Mouse (Mus musculus): ENCODE measurements around the gene Etv6. TPM values are rescaled to one million over a fixed set of nuclear protein-coding genes. Genes with fewer than 3 reads are reported as not detected.

Gene Etv6
- total and polyA plus RNA-seq, 2 experiments from 2014 or later, result 3.0 to 7.1 TPM

DNA sequence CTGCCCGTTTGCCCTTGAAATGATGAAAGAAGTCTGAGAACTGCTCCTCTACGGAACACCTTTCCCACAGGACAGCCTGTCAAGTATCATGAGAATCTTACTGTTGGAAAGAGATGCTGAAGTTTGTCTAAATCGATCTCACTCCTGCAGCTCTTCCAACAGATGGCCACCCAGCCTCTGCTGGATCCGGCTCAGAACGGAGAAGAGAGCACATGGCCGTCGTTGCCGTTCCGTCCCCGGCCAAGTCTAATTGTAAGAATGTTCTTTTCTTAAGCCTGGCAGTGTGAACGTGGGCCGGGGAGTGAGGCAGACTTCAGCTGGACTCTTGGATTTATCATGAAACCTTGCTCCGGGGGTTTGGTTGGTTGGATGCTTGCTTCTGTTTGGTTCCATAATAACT, 281.9 kb downstream of the Etv6 start:
- TF ChIP-seq CTCF (IDR thresholded peaks at IDR 0.05; ENCODE audit: low read depth), result no peak

More for the DNA sequence above, 281.9 kb downstream of the Etv6 start:
- ATAC-seq (peak; percentile 74), DNase-seq (peak; percentile 67)
- H3K4me3 ChIP-seq (ENCODE audit: low read depth, low read length), result no peak overlapping the region
- no peak overlapping the region for H3K4me2 ChIP-seq (ENCODE audit: low read depth)
- H3K27me3 ChIP-seq (ENCODE audit: insufficient read depth, low read length), result no peaks in the 10 kb centered on the region
- no peaks in the 10 kb centered on the region for H3K36me3 ChIP-seq (ENCODE audit: insufficient read depth)
- no peaks in the 10 kb centered on the region for H3K9me3 ChIP-seq (ENCODE audit: low read length)
- no peak overlapping the region for H3K27ac ChIP-seq (ENCODE audit: low read depth, low read length)
- H3K9ac ChIP-seq, result no peak overlapping the region
- no peaks in the 10 kb centered on the region for H3K4me1 ChIP-seq (ENCODE audit: insufficient read depth)
- WGBS, result 60% methylated on average over 13 of the region's 13 CpGs

Other genes with a start within 250 kb of the Etv6 start
- gene Kap, start 181.9 kb upstream of the Etv6 start, total RNA-seq (2014; rRNA removed), result not detected in 2 replicates
- not detected in 2 replicates for gene Kap, start 181.9 kb upstream of the Etv6 start, polyA plus RNA-seq (2015; fragmentation: Nextera tagmentation; extraction: Ambion mirVana)

All from forebrain, postnatal 0 days (tissue).